ENCODE assay signal across 25 mouse cellular contexts in genomic region chr7:89798358-89799020, GRCm38 (mm10).
DNase-seq lines count a peak whose midpoint lies in the region; TF ChIP-seq lines count a peak whose summit lies in the region.
"Had no signal": no experiment of that assay in that cellular context is flagged by ENCODE, and none has a peak within 500 bp of the region (broad histone marks: within the 10 kb centered on the region; RNA-seq: fewer than 3 reads in every experiment).

No protein-coding gene starts in this region.

- TF ChIP-seq CTCF in gastrocnemius, adult 2 months (IDR thresholded peaks at IDR 0.05) = no peak
- TF ChIP-seq CTCF in left cerebral cortex, adult 2 months (IDR thresholded peaks at IDR 0.05) = no peak

- no peaks in the 10 kb centered on the region for H3K36me3 ChIP-seq in embryonic facial prominence, embryonic 10.5 days (replicated peaks)
- H3K36me3 ChIP-seq: forebrain, embryonic 12.5 days; heart, embryonic 12.5 days; lung, embryonic 15.5 days; stomach, embryonic 15.5 days had no signal

- H3K9me3 ChIP-seq in embryonic facial prominence, embryonic 10.5 days = no peaks in the 10 kb centered on the region
- H3K9me3 ChIP-seq: forebrain, embryonic 12.5 days; heart, embryonic 12.5 days; lung, embryonic 15.5 days; stomach, embryonic 15.5 days had no signal

- 52% methylated on average over 8 of the region's 8 CpGs for WGBS in embryonic facial prominence, embryonic 10.5 days

- peak overlapping the region; percentile 35 for H3K27ac ChIP-seq in gastrocnemius, adult 2 months
- 0 out of 2 replicates have a peak overlapping the region, but pooled peaks have one; percentile 15 for H3K27ac ChIP-seq in left cerebral cortex, adult 2 months
- 0 out of 2 replicates have a peak overlapping the region, but pooled peaks have one; percentile 49 for H3K27ac ChIP-seq in embryonic facial prominence, embryonic 10.5 days (replicated peaks)
- H3K27ac ChIP-seq: forebrain, embryonic 12.5 days; liver, embryonic 14.5 days; lung, embryonic 15.5 days; stomach, embryonic 15.5 days had no signal

- DNase-seq in gastrocnemius, adult 2 months = no peak
- DNase-seq in gastrocnemius, postnatal 4 days (ENCODE audit: low spot score in 2 of 2) = no peak
- no peak for DNase-seq in left cerebral cortex, adult 2 months (ENCODE audit: extremely low spot score in 1 of 2, low spot score in 2 of 2)
- no peak for DNase-seq in left cerebral cortex, postnatal 4 days
- DNase-seq in embryonic facial prominence, embryonic 10.5 days (ENCODE audit: low spot score) = no peak
- peak; percentile 41 for DNase-seq in mesoderm, embryonic 11.5 days (ENCODE audit: low read depth, low spot score)
- DNase-seq in ovary, postnatal 36 days (ENCODE audit: low spot score) = no peak
- DNase-seq in left cerebral cortex, adult 18-20 months (ENCODE audit: low spot score in 2 of 2) = no peak
- DNase-seq: adrenal gland, adult 8-10 months; cerebellum, postnatal 14 days; gastrocnemius, postnatal 36 days; heart, postnatal 36 days; kidney, adult 11 months; kidney, postnatal 25 days; layer of hippocampus, adult 9-11 months; midbrain, embryonic 14.5 days; right cerebral cortex, postnatal 25 days; thymus, adult 18-20 months; thymus, postnatal 4 days had no signal

- intact Hi-C loops in gastrocnemius, adult 2 months (cut with DNase I) = no loop called here
- intact Hi-C loops in left cerebral cortex, adult 2 months (cut with DNase I) = no loop called here
- intact Hi-C loops in left cerebral cortex, postnatal 4 days (cut with DNase I) = no loop called here

- no peaks in the 10 kb centered on the region for H3K27me3 ChIP-seq in embryonic facial prominence, embryonic 10.5 days (replicated peaks; ENCODE audit: low read depth, poor library complexity, severe bottlenecking)
- H3K27me3 ChIP-seq: forebrain, embryonic 12.5 days; lung, embryonic 15.5 days; Patski; stomach, embryonic 15.5 days had no signal

- peaks cover 35% of the 10 kb centered on the region for H3K4me1 ChIP-seq in embryonic facial prominence, embryonic 10.5 days
- H3K4me1 ChIP-seq: heart, embryonic 12.5 days; lung, embryonic 15.5 days; stomach, embryonic 15.5 days had no signal

- no peak overlapping the region for H3K4me3 ChIP-seq in gastrocnemius, adult 2 months
- H3K4me3 ChIP-seq in left cerebral cortex, adult 2 months = no peak overlapping the region
- no peak overlapping the region for H3K4me3 ChIP-seq in embryonic facial prominence, embryonic 10.5 days
- H3K4me3 ChIP-seq: forebrain, embryonic 12.5 days; heart, embryonic 12.5 days; lung, embryonic 15.5 days; stomach, embryonic 15.5 days had no signal
